Mouse (Mus musculus) stomach, postnatal 0 days (tissue): Measurements from ENCODE around the gene Cers5. TPM values are rescaled to one million over a fixed set of nuclear protein-coding genes. Genes with fewer than 3 reads are reported as not detected.

ENCODE experiments used
- ATAC-seq: fragments of 200-750 bp; cut with Nextera tagmentation; 2 replicates; pipeline ENCODE4 v1.8.0; 2017; ENCODE audit not compliant: low FRiP score, low TSS enrichment
- DNase-seq: peaks from one replicate; pipeline ENCODE4 v3.0.0-alpha.2; 2016; ENCODE audit warnings: low spot score
- H3K27ac ChIP-seq: fragments of 300-500 bp; sonication (generic); replicated peaks from 2 replicates; pipeline ENCODE4 v1.5.1; 2014; ENCODE audit warnings: mild to moderate bottlenecking, control low read depth
- H3K27me3 ChIP-seq: fragments of 300-500 bp; sonication (generic); 2 replicates; pipeline ENCODE4 v1.6.1; 2014; ENCODE audit warnings: low read length; ENCODE audit not compliant: control insufficient read depth, insufficient read depth
- H3K36me3 ChIP-seq: fragments of 300-500 bp; sonication (generic); 2 replicates; pipeline ENCODE4 v1.6.1; 2014; ENCODE audit warnings: low read length, mixed read lengths; ENCODE audit not compliant: control insufficient read depth, insufficient read depth
- H3K4me1 ChIP-seq: fragments of 300-500 bp; sonication (generic); replicated peaks from 2 replicates; pipeline ENCODE4 v1.6.1; 2014; ENCODE audit warnings: antibody characterized with exemption; ENCODE audit not compliant: control insufficient read depth, insufficient read depth
- H3K4me2 ChIP-seq: fragments of 300-500 bp; sonication (generic); replicated peaks from 2 replicates; pipeline ENCODE4 v1.6.1; 2014; ENCODE audit warnings: low read depth, mild to moderate bottlenecking, control low read depth, moderate library complexity
- H3K4me3 ChIP-seq: fragments of 300-500 bp; sonication (generic); 2 replicates; pipeline ENCODE4 v1.5.1; 2014; ENCODE audit warnings: low read depth, low read length, control low read depth
- H3K9ac ChIP-seq: fragments of 300-500 bp; sonication (generic); 2 replicates; pipeline ENCODE4 v1.6.1; 2014; ENCODE audit warnings: mild to moderate bottlenecking, low read length, control low read depth, mixed read lengths
- H3K9me3 ChIP-seq: fragments of 300-500 bp; sonication (generic); 2 replicates; pipeline ENCODE4 v1.6.1; 2016; ENCODE audit warnings: low read length; ENCODE audit not compliant: control insufficient read depth
- CTCF ChIP-seq: IDR thresholded peaks from 2 replicates; pipeline ENCODE4 v1.5.1; 2016; ENCODE audit warnings: antibody characterized with exemption, low read depth, mild to moderate bottlenecking, moderate library complexity
- EP300 ChIP-seq: optimal IDR thresholded peaks from 2 replicates; pipeline ENCODE3; 2016; ENCODE audit warnings: antibody characterized with exemption
- WGBS: fragments of 180-500 bp; shearing (Covaris S2); extraction: QIAGEN DNeasy Blood & Tissue Kit; methylation state at CpG from one replicate; pipeline ENCODE4 v1.1.7; 2014; 5-methylcytosine and 5-hydroxymethylcytosine counted together
- polyA plus RNA-seq: library from polyadenylated mRNA; unstranded; fragments of >200 nt; fragmentation: Nextera tagmentation; extraction: Ambion mirVana; gene quantifications from 2 replicates; pipeline ENCODE4 v1.2.1, GENCODE M21; 2015

The Cers5 gene
- polyA plus RNA-seq, 1 experiment from 2014 or later = 32.2 TPM

DNA sequence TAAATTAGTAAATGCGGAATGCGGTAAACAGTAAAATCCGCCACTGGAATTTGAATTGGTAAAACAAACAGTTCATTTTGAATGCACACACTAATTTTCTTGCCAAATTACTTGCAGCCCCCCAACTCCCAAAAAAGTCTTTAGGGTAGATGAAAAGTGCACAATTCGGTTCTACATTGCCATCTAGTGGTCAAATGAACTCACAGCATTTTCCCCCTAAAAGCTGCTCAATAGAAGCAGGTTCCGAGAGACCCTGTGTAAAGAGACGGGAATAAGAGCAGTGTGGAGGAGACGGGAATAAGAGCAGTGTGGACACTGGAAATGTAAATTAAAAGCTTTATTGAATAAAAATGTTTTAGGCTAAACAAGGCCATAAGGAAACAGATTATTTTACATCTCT, 5.5 kb upstream of the Cers5 start:
- H3K9ac ChIP-seq = no peak overlapping the region
- 36% methylated on average over 7 of the region's 7 CpGs for WGBS
- H3K4me3 ChIP-seq = no peak overlapping the region
- no peak overlapping the region for H3K27ac ChIP-seq
- no peaks in the 10 kb centered on the region for H3K27me3 ChIP-seq
- peaks cover 33% of the 10 kb centered on the region for H3K36me3 ChIP-seq
- H3K4me1 ChIP-seq = no peaks in the 10 kb centered on the region
- no peak overlapping the region for H3K4me2 ChIP-seq
- DNase-seq (no peak), ATAC-seq (no peak)
- no peaks in the 10 kb centered on the region for H3K9me3 ChIP-seq
- peak; percentile 87 for TF ChIP-seq CTCF
- no peak for TF ChIP-seq EP300

GRCm38 (mm10) chr15:99772925-99773324, 240 bp upstream of the Cers5 start:
- H3K9me3 ChIP-seq = no peaks in the 10 kb centered on the region
- 0 out of 2 replicates have a peak, but pooled peaks cover 3% of the 10 kb centered on the region for H3K36me3 ChIP-seq
- DNase-seq (no peak), ATAC-seq (no peak)
- no peak overlapping the region for H3K4me3 ChIP-seq
- no peak overlapping the region for H3K9ac ChIP-seq
- H3K4me2 ChIP-seq = no peak overlapping the region; the same call in 1 of the 2 replicates
- TF ChIP-seq CTCF = no peak
- TF ChIP-seq EP300 = no peak
- no peaks in the 10 kb centered on the region for H3K4me1 ChIP-seq
- H3K27ac ChIP-seq = 0 out of 2 replicates have a peak overlapping the region, but pooled peaks have one; percentile 36
- no peaks in the 10 kb centered on the region for H3K27me3 ChIP-seq
- 24% methylated on average over 3 of the region's 3 CpGs for WGBS

GRCm38 (mm10) chr15:99772277-99772880, 306 bp downstream of the Cers5 start:
- no peaks in the 10 kb centered on the region for H3K36me3 ChIP-seq
- H3K27ac ChIP-seq = peak overlapping the region; percentile 92
- DNase-seq = peak; percentile 96
- H3K4me1 ChIP-seq = no peaks in the 10 kb centered on the region
- peak overlapping the region; percentile 86 for H3K4me2 ChIP-seq
- TF ChIP-seq EP300 (no peak), CTCF (peak; percentile 47)
- no peaks in the 10 kb centered on the region for H3K9me3 ChIP-seq
- ATAC-seq = peak; percentile 96
- peak overlapping the region; percentile 81 for H3K9ac ChIP-seq
- 0% methylated on average over 38 of the region's 41 CpGs for WGBS
- H3K27me3 ChIP-seq = no peaks in the 10 kb centered on the region
- peak overlapping the region; percentile 72 for H3K4me3 ChIP-seq

DNA sequence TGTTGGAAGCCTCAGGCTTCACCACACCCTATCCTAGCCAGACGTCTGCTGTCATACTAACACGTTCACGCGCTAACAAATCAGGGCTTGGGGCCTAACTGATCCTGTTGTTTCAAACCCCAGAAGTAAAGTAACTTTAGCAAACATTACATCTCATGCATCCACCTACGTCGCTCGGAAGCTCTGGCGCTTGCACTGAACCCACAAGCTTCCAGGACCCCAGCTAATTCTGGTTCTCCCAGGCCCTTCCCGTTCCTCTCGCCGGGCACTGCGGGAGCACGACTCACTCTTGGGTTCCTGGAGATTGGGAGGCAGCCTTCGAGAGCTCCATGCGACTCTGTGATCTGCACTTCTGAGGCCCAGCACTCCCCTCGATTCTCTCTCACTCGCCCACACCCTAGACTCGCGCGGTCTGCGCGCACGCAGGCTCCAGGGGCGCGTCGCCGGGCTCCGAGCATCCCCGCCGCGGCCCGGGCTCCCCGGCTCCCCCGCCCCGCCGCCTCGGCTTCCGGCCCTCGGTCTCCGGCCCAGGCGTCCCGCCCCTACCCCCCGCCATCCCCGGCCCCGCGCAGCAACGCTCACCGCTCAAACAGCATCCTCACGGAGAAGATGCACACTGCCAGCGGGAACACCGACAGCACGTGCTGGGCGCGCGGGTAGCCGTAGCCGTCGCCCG, 946 bp downstream of the Cers5 start:
- H3K9me3 ChIP-seq = no peaks in the 10 kb centered on the region
- H3K27me3 ChIP-seq = no peaks in the 10 kb centered on the region
- peak overlapping the region; percentile 81 for H3K9ac ChIP-seq
- peak overlapping the region; percentile 92 for H3K27ac ChIP-seq
- ATAC-seq (peak; percentile 56), DNase-seq (no peak)
- 0% methylated on average over 46 of the region's 59 CpGs for WGBS
- H3K4me3 ChIP-seq = peak overlapping the region; percentile 72
- peak overlapping the region; percentile 86 for H3K4me2 ChIP-seq
- no peaks in the 10 kb centered on the region for H3K4me1 ChIP-seq
- H3K36me3 ChIP-seq = no peaks in the 10 kb centered on the region
- TF ChIP-seq EP300 (no peak), CTCF (no peak)

DNA sequence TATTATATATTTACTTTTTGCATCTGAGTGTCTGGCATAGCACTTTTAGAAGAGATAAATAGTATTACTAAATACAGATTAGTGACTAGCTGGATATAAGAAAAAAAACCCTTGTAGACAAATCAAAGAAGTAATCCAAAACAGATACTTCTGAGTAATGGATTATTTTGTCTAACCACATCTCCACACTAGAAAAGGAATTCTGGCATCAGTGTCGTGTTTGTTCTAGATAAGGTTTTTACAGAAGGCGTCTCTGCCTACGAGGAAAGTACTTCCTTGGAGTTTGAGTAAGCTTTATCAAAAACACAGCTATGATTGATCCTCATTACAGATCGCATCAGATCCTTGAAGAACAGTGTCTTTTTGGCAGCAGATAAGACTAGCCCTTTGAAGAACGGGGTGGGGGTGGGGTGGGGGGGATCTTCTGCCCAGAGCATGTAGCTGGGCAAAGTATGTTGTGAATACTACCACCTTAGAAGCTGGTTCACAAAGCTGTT, 1.6 kb downstream of the Cers5 start:
- ATAC-seq = no peak
- H3K4me3 ChIP-seq = peak overlapping the region; percentile 72
- H3K4me1 ChIP-seq = no peaks in the 10 kb centered on the region
- TF ChIP-seq CTCF = no peak
- TF ChIP-seq EP300 = no peak
- H3K9ac ChIP-seq = peak overlapping the region; percentile 81
- H3K9me3 ChIP-seq = no peaks in the 10 kb centered on the region
- H3K27me3 ChIP-seq = no peaks in the 10 kb centered on the region
- H3K36me3 ChIP-seq = no peaks in the 10 kb centered on the region
- 4% methylated on average over 5 of the region's 5 CpGs for WGBS
- DNase-seq = no peak
- peak overlapping the region; percentile 92; the same call in 1 of the 2 replicates for H3K27ac ChIP-seq
- peak overlapping the region; percentile 86 for H3K4me2 ChIP-seq

GRCm38 (mm10) chr15:99768761-99769160, 3.9 kb downstream of the Cers5 start:
- H3K36me3 ChIP-seq = no peaks in the 10 kb centered on the region
- no peaks in the 10 kb centered on the region for H3K4me1 ChIP-seq
- H3K9me3 ChIP-seq = no peaks in the 10 kb centered on the region
- TF ChIP-seq CTCF = no peak
- TF ChIP-seq EP300 = no peak
- no peak overlapping the region for H3K27ac ChIP-seq
- DNase-seq (no peak), ATAC-seq (no peak)
- H3K9ac ChIP-seq = no peak overlapping the region
- no peak overlapping the region for H3K4me3 ChIP-seq
- WGBS = 84% methylated on average over 1 of the region's 1 CpGs
- H3K4me2 ChIP-seq = no peak overlapping the region
- no peaks in the 10 kb centered on the region for H3K27me3 ChIP-seq
